Mouse (Mus musculus) c-Kit-positive CD71-negative TER-119-negative erythroid progenitor cells, embryonic 14.5 days (primary cell): ENCODE data around the gene Ubac2.
"Not testable (repeated sequence)": the region's sequence is repeated elsewhere in the genome, so short reads cannot be mapped to it uniquely, and the experiment has no call there.

ENCODE experiments used
- DNase-seq: peaks from one replicate; pipeline ENCODE4 v3.0.0-alpha.2; 2013; ENCODE audit warnings: low read depth

Ubac2 gene

GRCm38 (mm10) chr14:122052896-122053635 lies 174.6 kb downstream of the Ubac2 start:
- DNase-seq = no peak

GRCm38 (mm10) chr14:122056871-122057270 lies 178.5 kb downstream of the Ubac2 start:
- DNase-seq = no peak

- no peak for DNase-seq
Measured at GRCm38 (mm10) chr14:122057941-122058346, 179.5 kb downstream of the Ubac2 start.

GRCm38 (mm10) chr14:122060642-122061041 lies 182.2 kb downstream of the Ubac2 start:
- DNase-seq = peak; percentile 86

GRCm38 (mm10) chr14:122061376-122061775 lies 183.0 kb downstream of the Ubac2 start:
- no peak for DNase-seq

GRCm38 (mm10) chr14:122062411-122063090 lies 184.1 kb downstream of the Ubac2 start:
- DNase-seq = no peak

GRCm38 (mm10) chr14:122063599-122063998 lies 185.2 kb downstream of the Ubac2 start:
- DNase-seq = peak; percentile 28

- DNase-seq = peak; percentile 60
Measured at GRCm38 (mm10) chr14:122064519-122064918, 186.1 kb downstream of the Ubac2 start.

GRCm38 (mm10) chr14:122066243-122066642 lies 187.8 kb downstream of the Ubac2 start:
- no peak for DNase-seq

- DNase-seq = not testable (repeated sequence)
Measured at GRCm38 (mm10) chr14:122068036-122068435, 189.6 kb downstream of the Ubac2 start.

- DNase-seq = no peak
Measured at GRCm38 (mm10) chr14:122068801-122069695, 190.6 kb downstream of the Ubac2 start.

GRCm38 (mm10) chr14:122069948-122070347 lies 191.5 kb downstream of the Ubac2 start:
- no peak for DNase-seq
